ENCODE assay signal across 8 mouse cellular contexts in genomic region chr6:140623226-140624095, GRCm38 (mm10). TPM values are rescaled to one million over a fixed set of nuclear protein-coding genes. Genes with fewer than 3 reads are reported as not detected.
DNase-seq lines count a peak whose midpoint lies in the region; ATAC-seq lines count a peak whose summit lies in the region.

No protein-coding gene starts in this region.

- peak overlapping the region; percentile 67 for H3K4me2 ChIP-seq in hindbrain, embryonic 14.5 days (replicated peaks)

- H3K9me3 ChIP-seq in hindbrain, embryonic 14.5 days (ENCODE audit: control insufficient read depth, low read length), result no peaks in the 10 kb centered on the region

- no peaks in the 10 kb centered on the region for H3K27me3 ChIP-seq in hindbrain, embryonic 14.5 days (ENCODE audit: control insufficient read depth, insufficient read depth, low read length)

- DNase-seq in NIH3T3 (ENCODE audit: low read depth), result peak; percentile 99
- peak; percentile 95 to 97 for DNase-seq in cerebellum, postnatal 10 days
- peak; percentile 88 to 90 for DNase-seq in frontal cortex, postnatal 14 days (ENCODE audit: low spot score in 2 of 2)
- DNase-seq in hindbrain, embryonic 14.5 days (ENCODE audit: low spot score), result peak; percentile 95
- DNase-seq in layer of hippocampus, postnatal 36 days, result peak; percentile 91 to 92
- peak; percentile 94 for DNase-seq in lung, postnatal 36 days
- peak; percentile 96 for DNase-seq in retina, postnatal 1 day
- DNase-seq in urinary bladder, adult 18-20 months (ENCODE audit: low spot score in 2 of 2), result peak; percentile 90 to 91

- H3K9ac ChIP-seq in hindbrain, embryonic 14.5 days, result peak overlapping the region; percentile 99

- under 1% methylated on average over 102 of the region's 117 CpGs for WGBS in hindbrain, embryonic 14.5 days

- ATAC-seq in hindbrain, embryonic 14.5 days (ENCODE audit: low FRiP score), result peak; percentile 93

- H3K4me3 ChIP-seq in hindbrain, embryonic 14.5 days (replicated peaks; ENCODE audit: low read length), result peak overlapping the region; percentile 100

- H3K36me3 ChIP-seq in hindbrain, embryonic 14.5 days (replicated peaks; ENCODE audit: control insufficient read depth, insufficient read depth), result no peaks in the 10 kb centered on the region

- peak overlapping the region; percentile 97 for H3K27ac ChIP-seq in hindbrain, embryonic 14.5 days

- peaks cover 36% of the 10 kb centered on the region for H3K4me1 ChIP-seq in hindbrain, embryonic 14.5 days (replicated peaks; ENCODE audit: control insufficient read depth, insufficient read depth, low read length)

RNA-seq across cellular contexts. Expression of gene Aebp2, which starts 1.0 kb away (rescaled TPM):
- polyA plus RNA-seq in hindbrain, embryonic 14.5 days (2014; fragmentation: Nextera tagmentation; extraction: Ambion mirVana), result 10.6 and 11.3 TPM in 2 replicates
- total RNA-seq in layer of hippocampus, postnatal 36 days (2021), result 10 to 100 TPM; 61.0 to 63.3 TPM

Comparison
In these comparisons a context has a peak if more than half of its experiments do, and no peak if none do; other contexts are left out.
1. Peak in every context shown above with its lines: DNase-seq, ATAC-seq, H3K4me3 ChIP-seq and H3K27ac ChIP-seq.